Mouse (Mus musculus): ENCODE results near the gene Cadps.
"Not testable (repeated sequence)": the region's sequence is repeated elsewhere in the genome, so short reads cannot be mapped to it uniquely, and the experiment has no call there.

Cadps gene

GRCm38 (mm10) chr14:12581657-12582056 is 241.2 kb downstream of the Cadps start:
- no peak for DNase-seq

- DNase-seq, result no peak
Observed at GRCm38 (mm10) chr14:12580786-12581185, 242.1 kb downstream of the Cadps start.

- no peak for DNase-seq
Observed at GRCm38 (mm10) chr14:12578156-12578555, 244.7 kb downstream of the Cadps start.

- DNase-seq, result no peak
Observed at GRCm38 (mm10) chr14:12577475-12578140, 245.3 kb downstream of the Cadps start.

GRCm38 (mm10) chr14:12575105-12575504 is 247.8 kb downstream of the Cadps start:
- DNase-seq, result no peak

- no peak for DNase-seq
Observed at GRCm38 (mm10) chr14:12574336-12574735, 248.5 kb downstream of the Cadps start.

GRCm38 (mm10) chr14:12561730-12562129 is 261.1 kb downstream of the Cadps start:
- not testable (repeated sequence) for DNase-seq

- no peak for DNase-seq
Observed at GRCm38 (mm10) chr14:12560233-12560577, 262.7 kb downstream of the Cadps start.

- DNase-seq, result no peak
Observed at GRCm38 (mm10) chr14:12559574-12560232, 263.2 kb downstream of the Cadps start.

- DNase-seq, result no peak
Observed at GRCm38 (mm10) chr14:12558920-12559573, 263.8 kb downstream of the Cadps start.

- DNase-seq, result no peak
Observed at GRCm38 (mm10) chr14:12554486-12554885, 268.4 kb downstream of the Cadps start.

- DNase-seq, result no peak
Observed at GRCm38 (mm10) chr14:12551353-12551752, 271.5 kb downstream of the Cadps start.

GRCm38 (mm10) chr14:12550931-12551330 is 271.9 kb downstream of the Cadps start:
- DNase-seq, result no peak

- DNase-seq, result no peak
Observed at GRCm38 (mm10) chr14:12549290-12549689, 273.6 kb downstream of the Cadps start.

- no peak for DNase-seq
Observed at GRCm38 (mm10) chr14:12547496-12547895, 275.4 kb downstream of the Cadps start.

- no peak for DNase-seq
Observed at GRCm38 (mm10) chr14:12541733-12542132, 281.1 kb downstream of the Cadps start.

- DNase-seq, result no peak
Observed at GRCm38 (mm10) chr14:12539071-12539470, 283.8 kb downstream of the Cadps start.

- DNase-seq, result no peak
Observed at GRCm38 (mm10) chr14:12531101-12531500, 291.8 kb downstream of the Cadps start.

GRCm38 (mm10) chr14:12530554-12530953 is 292.3 kb downstream of the Cadps start:
- no peak for DNase-seq

GRCm38 (mm10) chr14:12529961-12530542 is 292.8 kb downstream of the Cadps start:
- no peak for DNase-seq

GRCm38 (mm10) chr14:12527296-12527695 is 295.6 kb downstream of the Cadps start:
- DNase-seq, result no peak

- DNase-seq, result no peak
Observed at GRCm38 (mm10) chr14:12507018-12507417, 315.9 kb downstream of the Cadps start.

- DNase-seq, result no peak
Observed at GRCm38 (mm10) chr14:12504191-12504947, 318.5 kb downstream of the Cadps start.
